Mouse (Mus musculus): ENCODE measurements around the gene Aoc1.

Aoc1 gene

GRCm38 (mm10) chr6:48909229-48909628 lies 36.5 kb downstream of the Aoc1 start:
- no peak for DNase-seq (ENCODE audit: low spot score in 2 of 2)

GRCm38 (mm10) chr6:48912033-48912432 lies 39.3 kb downstream of the Aoc1 start:
- no peak for DNase-seq (ENCODE audit: low spot score in 2 of 2)

GRCm38 (mm10) chr6:48913587-48913986 lies 40.9 kb downstream of the Aoc1 start:
- DNase-seq (ENCODE audit: low spot score in 2 of 2), result no peak

GRCm38 (mm10) chr6:48929595-48929994 lies 56.9 kb downstream of the Aoc1 start, which contains the start of gene 1600015I10Rik:
TSS of gene 1600015I10Rik (plus strand) at chr6:48929895.
- no peak for DNase-seq (ENCODE audit: low spot score in 2 of 2)

- DNase-seq (ENCODE audit: low spot score in 2 of 2), result no peak
Observed at GRCm38 (mm10) chr6:48949596-48949995, 76.9 kb downstream of the Aoc1 start.

- DNase-seq (ENCODE audit: low spot score in 2 of 2), result no peak
Observed at GRCm38 (mm10) chr6:48950676-48951075, 78.0 kb downstream of the Aoc1 start.

GRCm38 (mm10) chr6:48951630-48952029 lies 78.9 kb downstream of the Aoc1 start:
- no peak for DNase-seq (ENCODE audit: low spot score in 2 of 2)

- DNase-seq (ENCODE audit: low spot score in 2 of 2), result no peak
Observed at GRCm38 (mm10) chr6:48953220-48953619, 80.5 kb downstream of the Aoc1 start.

GRCm38 (mm10) chr6:48954211-48954610 lies 81.5 kb downstream of the Aoc1 start:
- no peak for DNase-seq (ENCODE audit: low spot score in 2 of 2)

- DNase-seq (ENCODE audit: low spot score in 2 of 2), result peak in 1 of 2 experiments; percentile 36
Observed at GRCm38 (mm10) chr6:48954946-48955345, 82.2 kb downstream of the Aoc1 start.

- DNase-seq (ENCODE audit: low spot score in 2 of 2), result no peak
Observed at GRCm38 (mm10) chr6:48956785-48957184, 84.1 kb downstream of the Aoc1 start.

GRCm38 (mm10) chr6:48958053-48958452 lies 85.4 kb downstream of the Aoc1 start:
- peak in 1 of 2 experiments; percentile 5 for DNase-seq (ENCODE audit: low spot score in 2 of 2)

All from left cerebral cortex, adult 9 months (tissue).